Mouse (Mus musculus) spleen, embryonic (tissue): ENCODE measurements around the gene Apon.
"Not testable (repeated sequence)": the region's sequence is repeated elsewhere in the genome, so short reads cannot be mapped to it uniquely, and the experiment has no call there.

Experiments used
- CTCF ChIA-PET: fragments of 350-600 bp; sonication (Branson Sonifier 250); formaldehyde crosslinking; loops from one replicate; lab custom pipeline; 2022; lab: Charles Lee

Apon gene

GRCm38 (mm10) chr10:128231697-128232419, 22.0 kb upstream of the Apon start, which contains the start of gene Timeless:
Timeless (plus strand) TSS chr10:128232065.
- CTCF ChIA-PET: interaction anchor here (0.7 to 1.9 kb wide), 4 partner anchors 17 to 161 kb away, joined by 4 to 10 read pairs (median 5); no protein-coding TSS in a partner anchor

- CTCF ChIA-PET: interaction anchor here (0.6 to 1.9 kb wide), 3 partner anchors 19 to 195 kb away, joined by 3 to 10 read pairs (median 4); no protein-coding TSS in a partner anchor
These were observed 21.4 kb upstream of the Apon start for GRCm38 (mm10) chr10:128232420-128232985.

GRCm38 (mm10) chr10:128236321-128236720, 17.6 kb upstream of the Apon start:
- CTCF ChIA-PET: no interaction called here

- CTCF ChIA-PET: no interaction called here
These were observed 16.0 kb upstream of the Apon start for GRCm38 (mm10) chr10:128237807-128238480.

GRCm38 (mm10) chr10:128239140-128239539, 14.8 kb upstream of the Apon start:
- CTCF ChIA-PET: interaction anchor here (0.7 kb wide), 1 partner anchor 900 kb away, joined by 3 read pairs; no protein-coding TSS in a partner anchor

- CTCF ChIA-PET: no interaction called here
These were observed 13.8 kb upstream of the Apon start for GRCm38 (mm10) chr10:128240131-128240530.

GRCm38 (mm10) chr10:128243252-128243651, 10.6 kb upstream of the Apon start:
- CTCF ChIA-PET: no interaction called here

GRCm38 (mm10) chr10:128244121-128244520, 9.8 kb upstream of the Apon start:
- CTCF ChIA-PET: no interaction called here

- CTCF ChIA-PET: no interaction called here
These were observed 6.7 kb upstream of the Apon start for GRCm38 (mm10) chr10:128247020-128247732.

- CTCF ChIA-PET: no interaction called here
These were observed 3.3 kb upstream of the Apon start for GRCm38 (mm10) chr10:128250565-128250964.

- CTCF ChIA-PET: no interaction called here
These were observed 2.0 kb downstream of the Apon start for GRCm38 (mm10) chr10:128255925-128256324.

GRCm38 (mm10) chr10:128256328-128256727, 2.4 kb downstream of the Apon start:
- CTCF ChIA-PET: interaction anchor here (0.7 kb wide), 1 partner anchor 28 kb away, joined by 4 read pairs; no protein-coding TSS in a partner anchor

GRCm38 (mm10) chr10:128258953-128259352, 5.1 kb downstream of the Apon start:
- CTCF ChIA-PET: interaction anchor here (0.6 to 1.4 kb wide), 2 partner anchors 25 to 584 kb away, joined by 4 to 14 read pairs; no protein-coding TSS in a partner anchor

- CTCF ChIA-PET: interaction anchor here (0.6 kb wide), 1 partner anchor 113 kb away, joined by 4 read pairs; no protein-coding TSS in a partner anchor
These were observed 6.0 kb downstream of the Apon start for GRCm38 (mm10) chr10:128259946-128260345.

GRCm38 (mm10) chr10:128260376-128260775, 6.5 kb downstream of the Apon start:
- CTCF ChIA-PET: not testable (repeated sequence)

GRCm38 (mm10) chr10:128262300-128262699, 8.4 kb downstream of the Apon start:
- CTCF ChIA-PET: no interaction called here

- CTCF ChIA-PET: no interaction called here
These were observed 9.8 kb downstream of the Apon start for GRCm38 (mm10) chr10:128263393-128264310.

- CTCF ChIA-PET: no interaction called here
These were observed 14.5 kb downstream of the Apon start, which contains the start of gene Apof for GRCm38 (mm10) chr10:128268371-128268770. Apof (plus strand) TSS chr10:128268671.

- CTCF ChIA-PET: no interaction called here
These were observed 15.5 kb downstream of the Apon start for GRCm38 (mm10) chr10:128269206-128269910.
